Mouse (Mus musculus) embryonic facial prominence, embryonic 11.5 days (tissue): ENCODE data around the gene Kcnq1. TPM values are rescaled to one million over a fixed set of nuclear protein-coding genes. Genes with fewer than 3 reads are reported as not detected.

Experiments used
- ATAC-seq: fragments of 200-750 bp; cut with Nextera tagmentation; replicated peaks from 2 replicates; pipeline ENCODE4 v1.8.0; 2017; ENCODE audit warnings: low read depth; ENCODE audit not compliant: insufficient number of reproducible peaks, low FRiP score, low TSS enrichment
- DNase-seq: peaks from one replicate; pipeline ENCODE4 v3.0.0-alpha.2; 2015; ENCODE audit warnings: low spot score
- H3K27ac ChIP-seq: fragments of 300-500 bp; sonication (generic); replicated peaks from 2 replicates; pipeline ENCODE4 v1.5.1; 2014; ENCODE audit warnings: mild to moderate bottlenecking, low read depth, low read length, control low read depth
- H3K27me3 ChIP-seq: fragments of 300-500 bp; sonication (generic); 2 replicates; pipeline ENCODE4 v1.6.1; 2014; ENCODE audit warnings: mild to moderate bottlenecking, low read length, moderate library complexity, mixed read lengths; ENCODE audit not compliant: control insufficient read depth, insufficient read depth
- H3K36me3 ChIP-seq: fragments of 300-500 bp; sonication (generic); replicated peaks from 2 replicates; pipeline ENCODE4 v1.6.1; 2014; ENCODE audit warnings: low read depth, mild to moderate bottlenecking, low read length, moderate library complexity, mixed read lengths; ENCODE audit not compliant: control insufficient read depth, insufficient read depth
- H3K4me1 ChIP-seq: fragments of 300-500 bp; sonication (generic); 2 replicates; pipeline ENCODE4 v1.6.1; 2014; ENCODE audit warnings: low read length, mixed read lengths; ENCODE audit not compliant: control insufficient read depth, insufficient read depth
- H3K4me2 ChIP-seq: fragments of 300-500 bp; sonication (generic); 2 replicates; pipeline ENCODE4 v1.6.1; 2014; ENCODE audit warnings: low read depth, mild to moderate bottlenecking, control low read depth, low read length, moderate library complexity
- H3K4me3 ChIP-seq: fragments of 300-500 bp; sonication (generic); 2 replicates; pipeline ENCODE4 v1.5.1; 2014; ENCODE audit warnings: low read depth, low read length, control low read depth
- H3K9ac ChIP-seq: fragments of 300-500 bp; sonication (generic); replicated peaks from 2 replicates; pipeline ENCODE4 v1.6.1; 2014; ENCODE audit warnings: mild to moderate bottlenecking, control low read depth, low read length
- H3K9me3 ChIP-seq: fragments of 300-500 bp; sonication (generic); replicated peaks from 2 replicates; pipeline ENCODE4 v1.6.1; 2016; ENCODE audit warnings: mild to moderate bottlenecking, low read length, inconsistent platforms, mixed read lengths; ENCODE audit not compliant: control insufficient read depth
- WGBS: fragments of 180-500 bp; shearing (Covaris S2); extraction: QIAGEN DNeasy Blood & Tissue Kit; methylation state at CpG from one replicate; pipeline ENCODE4 v1.1.7; 2014; 5-methylcytosine and 5-hydroxymethylcytosine counted together
- polyA plus RNA-seq: library from polyadenylated mRNA; unstranded; fragments of >200 nt; fragmentation: Nextera tagmentation; extraction: Ambion mirVana; gene quantifications from 2 replicates; pipeline ENCODE4 v1.2.1, GENCODE M21; 2014

The Kcnq1 gene
- polyA plus RNA-seq, 1 experiment from 2014 or later, result 0.81 TPM

DNA sequence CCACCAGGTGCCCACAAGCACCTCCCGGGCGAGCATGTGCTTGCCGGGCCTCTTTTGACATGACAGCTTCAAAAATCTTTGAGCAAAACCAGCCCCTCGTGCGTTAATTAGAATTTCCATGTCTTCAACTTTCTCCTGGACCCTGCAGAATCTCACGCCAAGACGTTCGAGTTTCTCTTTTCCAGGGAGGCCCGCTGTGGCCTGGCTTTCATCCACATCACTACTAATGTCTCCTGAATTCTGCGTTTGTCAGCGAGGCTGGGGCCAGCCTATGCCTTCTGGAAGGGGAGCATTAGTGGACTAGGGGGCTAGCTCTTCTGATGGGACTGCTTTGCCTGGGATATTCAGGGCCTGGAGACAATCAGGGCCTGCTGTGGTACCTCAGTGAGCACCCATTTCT, 159.2 kb downstream of the Kcnq1 start:
- Histone ChIP-seq H3K9ac (no peak overlapping the region), H3K4me3 (no peak overlapping the region), H3K27me3 (no peaks in the 10 kb centered on the region), H3K4me2 (no peak overlapping the region), H3K27ac (no peak overlapping the region), H3K36me3 (no peaks in the 10 kb centered on the region), H3K4me1 (no peaks in the 10 kb centered on the region), H3K9me3 (no peaks in the 10 kb centered on the region)
- peak; percentile 54 for DNase-seq
- 85% methylated on average over 11 of the region's 11 CpGs for WGBS
- no peak for ATAC-seq

- H3K4me3 ChIP-seq, result no peak overlapping the region
- no peaks in the 10 kb centered on the region for H3K27me3 ChIP-seq
- H3K27ac ChIP-seq, result no peak overlapping the region
- no peaks in the 10 kb centered on the region for H3K9me3 ChIP-seq
- WGBS, result 53% methylated on average over 8 of the region's 8 CpGs
- no peaks in the 10 kb centered on the region for H3K36me3 ChIP-seq
- no peak for DNase-seq
- ATAC-seq, result 0 out of 2 replicates have a peak, but pooled peaks have one; percentile 34
- H3K4me1 ChIP-seq, result no peaks in the 10 kb centered on the region
- H3K9ac ChIP-seq, result no peak overlapping the region
- H3K4me2 ChIP-seq, result no peak overlapping the region
These were observed 159.8 kb downstream of the Kcnq1 start for GRCm38 (mm10) chr7:143265829-143266438.

GRCm38 (mm10) chr7:143273747-143274146, 167.6 kb downstream of the Kcnq1 start:
- H3K36me3 ChIP-seq, result no peaks in the 10 kb centered on the region; the same call in 1 of the 2 replicates
- ATAC-seq (no peak), DNase-seq (no peak)
- no peak overlapping the region for H3K4me3 ChIP-seq
- H3K27ac ChIP-seq, result no peak overlapping the region
- no peak overlapping the region for H3K4me2 ChIP-seq
- WGBS, result 58% methylated on average over 4 of the region's 4 CpGs
- no peak overlapping the region for H3K9ac ChIP-seq
- H3K4me1 ChIP-seq, result no peaks in the 10 kb centered on the region
- no peaks in the 10 kb centered on the region for H3K27me3 ChIP-seq
- H3K9me3 ChIP-seq, result no peaks in the 10 kb centered on the region

DNA sequence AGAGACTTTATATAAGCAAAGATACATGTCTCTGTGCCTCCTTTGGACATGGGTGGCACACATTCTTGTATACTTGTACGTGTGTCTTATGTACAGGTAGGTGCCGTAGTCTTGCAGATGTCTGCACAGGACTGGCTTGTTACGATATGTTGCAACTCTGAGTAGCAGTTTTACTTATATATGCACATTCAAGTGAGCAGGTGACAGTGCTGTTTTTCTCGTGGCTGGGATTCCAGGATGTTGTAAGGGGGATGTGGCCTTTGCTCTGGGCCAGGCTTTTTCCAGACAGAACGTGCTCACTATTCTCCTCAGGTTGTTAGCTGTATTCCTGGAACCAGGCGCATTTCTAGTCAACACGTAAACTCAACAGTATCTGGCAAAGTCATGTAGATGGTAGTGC, 168.9 kb downstream of the Kcnq1 start:
- H3K4me2 ChIP-seq, result no peak overlapping the region
- no peak overlapping the region for H3K4me3 ChIP-seq
- H3K27ac ChIP-seq, result no peak overlapping the region
- H3K36me3 ChIP-seq, result no peaks in the 10 kb centered on the region; the same call in 1 of the 2 replicates
- H3K9me3 ChIP-seq, result no peaks in the 10 kb centered on the region
- no peaks in the 10 kb centered on the region for H3K27me3 ChIP-seq
- no peak overlapping the region for H3K9ac ChIP-seq
- DNase-seq (no peak), ATAC-seq (no peak)
- WGBS, result 88% methylated on average over 7 of the region's 7 CpGs
- no peaks in the 10 kb centered on the region for H3K4me1 ChIP-seq

GRCm38 (mm10) chr7:143283625-143284024, 177.5 kb downstream of the Kcnq1 start:
- H3K36me3 ChIP-seq, result no peaks in the 10 kb centered on the region
- 94% methylated on average over 2 of the region's 2 CpGs for WGBS
- ATAC-seq (no peak), DNase-seq (no peak)
- H3K9ac ChIP-seq, result no peak overlapping the region
- H3K4me3 ChIP-seq, result no peak overlapping the region
- H3K9me3 ChIP-seq, result no peaks in the 10 kb centered on the region
- no peak overlapping the region for H3K27ac ChIP-seq
- no peaks in the 10 kb centered on the region for H3K4me1 ChIP-seq
- H3K4me2 ChIP-seq, result no peak overlapping the region
- H3K27me3 ChIP-seq, result no peaks in the 10 kb centered on the region

GRCm38 (mm10) chr7:143284866-143285265, 178.7 kb downstream of the Kcnq1 start:
- DNase-seq, result no peak
- Histone ChIP-seq H3K27me3 (no peaks in the 10 kb centered on the region), H3K4me3 (no peak overlapping the region), H3K4me1 (no peaks in the 10 kb centered on the region), H3K27ac (no peak overlapping the region), H3K9me3 (no peaks in the 10 kb centered on the region), H3K9ac (no peak overlapping the region), H3K36me3 (no peaks in the 10 kb centered on the region), H3K4me2 (no peak overlapping the region)
- no peak for ATAC-seq
- WGBS, result 54% methylated on average over 1 of the region's 1 CpGs

- Histone ChIP-seq H3K4me2 (no peak overlapping the region), H3K9me3 (no peaks in the 10 kb centered on the region), H3K36me3 (no peaks in the 10 kb centered on the region), H3K4me1 (no peaks in the 10 kb centered on the region), H3K4me3 (no peak overlapping the region), H3K9ac (no peak overlapping the region), H3K27me3 (no peaks in the 10 kb centered on the region), H3K27ac (no peak overlapping the region)
- 81% methylated on average over 3 of the region's 3 CpGs for WGBS
- ATAC-seq (no peak), DNase-seq (no peak)
These were observed 179.3 kb downstream of the Kcnq1 start for GRCm38 (mm10) chr7:143285440-143285839.

DNA sequence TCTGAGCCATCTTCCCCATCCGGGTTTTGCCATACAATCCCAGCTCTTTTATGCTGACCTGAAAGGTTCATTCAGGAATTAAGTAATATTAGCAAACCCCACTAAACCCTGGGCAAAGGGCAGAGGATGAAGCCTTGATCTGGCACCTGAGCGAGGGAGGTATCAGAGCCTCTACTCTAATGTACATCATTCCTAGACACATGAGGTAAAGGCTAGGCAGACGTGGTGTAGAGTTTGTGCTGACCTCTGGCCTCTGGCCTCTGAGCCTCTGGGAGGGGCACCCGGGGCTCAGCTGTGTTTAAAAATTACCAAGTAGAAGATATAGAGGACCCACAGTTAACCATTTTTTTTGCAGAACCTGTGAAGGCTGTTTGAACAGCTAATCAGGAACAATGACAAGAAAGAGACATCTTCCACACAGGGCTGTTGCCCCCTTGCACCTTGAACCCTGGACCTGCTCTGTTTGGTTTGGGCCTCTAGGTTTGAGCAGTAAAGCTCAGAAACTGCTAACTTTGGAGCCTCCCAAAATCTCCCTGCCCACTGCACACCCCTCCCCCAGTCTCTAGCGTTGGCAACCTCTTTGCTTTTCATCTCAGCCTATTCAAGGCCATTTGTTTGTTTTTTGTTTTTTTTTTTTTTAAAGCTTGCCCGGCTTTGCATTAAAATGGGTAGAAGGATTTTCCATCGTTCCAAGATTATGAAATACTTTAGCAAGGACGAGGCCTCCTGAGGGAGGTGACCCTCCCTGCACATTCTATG, 180.5 kb downstream of the Kcnq1 start:
- Histone ChIP-seq H3K4me3 (no peak overlapping the region), H3K27me3 (no peaks in the 10 kb centered on the region), H3K27ac (no peak overlapping the region), H3K9me3 (no peaks in the 10 kb centered on the region), H3K9ac (no peak overlapping the region), H3K36me3 (no peaks in the 10 kb centered on the region), H3K4me1 (no peaks in the 10 kb centered on the region), H3K4me2 (no peak overlapping the region)
- no peak for DNase-seq
- ATAC-seq, result no peak
- WGBS, result 59% methylated on average over 8 of the region's 8 CpGs
